Mouse (Mus musculus) lung, postnatal 0 days (tissue): ENCODE results near the gene Gm21083.
"Not testable (repeated sequence)": the region's sequence is repeated elsewhere in the genome, so short reads cannot be mapped to it uniquely, and the experiment has no call there.

ENCODE experiments used
- CTCF ChIP-seq: IDR thresholded peaks from 2 replicates; pipeline ENCODE4 v1.5.1; 2016; ENCODE audit warnings: antibody characterized with exemption, mild to moderate bottlenecking
- EP300 ChIP-seq: IDR thresholded peaks from 2 replicates; pipeline ENCODE4 v1.6.1; 2016; ENCODE audit warnings: antibody characterized with exemption, mild to moderate bottlenecking, control low read depth

DNA sequence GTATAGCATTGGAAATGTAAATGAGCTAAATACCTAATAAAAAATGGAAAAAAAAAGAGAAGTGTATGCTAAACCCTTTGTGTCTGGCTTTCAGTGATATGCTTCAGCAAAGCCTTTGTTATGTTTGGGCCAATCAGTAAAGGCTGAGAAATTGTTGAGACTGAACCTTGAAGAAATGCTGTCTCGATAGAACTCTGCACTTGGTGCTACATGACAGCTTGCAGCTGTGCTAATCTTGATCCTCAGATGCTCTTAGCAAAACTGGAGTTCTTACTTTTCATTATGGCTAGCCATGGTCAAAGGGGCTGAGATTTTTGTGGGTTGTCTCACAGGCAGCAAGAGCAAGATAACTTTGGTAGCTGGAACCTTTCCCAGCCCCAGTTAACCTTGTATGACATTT is 18.5 kb upstream of the Gm21083 start:
- not testable (repeated sequence) for TF ChIP-seq CTCF, EP300
